Mouse (Mus musculus): ENCODE data around the gene Slc13a3. TPM values are rescaled to one million over a fixed set of nuclear protein-coding genes. Genes with fewer than 3 reads are reported as not detected.

Gene Slc13a3
- total and polyA plus RNA-seq, 3 experiments = not detected

DNA sequence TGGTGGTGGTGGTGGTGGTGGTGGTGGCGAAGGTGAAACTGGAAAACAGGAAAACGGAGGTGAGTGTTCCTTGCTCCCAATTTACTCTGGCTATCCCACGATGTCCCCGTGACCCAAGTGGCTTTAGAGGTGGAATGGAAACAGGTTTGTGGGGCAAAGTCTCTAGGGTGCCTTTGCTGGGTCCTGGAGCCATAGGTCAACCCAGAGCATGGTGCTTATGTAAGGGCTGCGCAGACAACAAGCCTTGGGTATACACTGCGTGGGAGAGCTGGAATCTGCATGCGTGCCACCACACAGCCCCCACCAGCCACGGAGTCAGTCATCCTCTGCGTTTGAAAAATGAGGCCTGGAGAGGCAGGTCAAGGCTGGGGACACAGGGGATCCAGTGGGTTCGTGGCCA is 33.4 kb downstream of the Slc13a3 start:
- H3K9me3 ChIP-seq (replicated peaks; ENCODE audit: low read length) = no peaks in the 10 kb centered on the region
- TF ChIP-seq UBTF (IDR thresholded peaks at IDR 0.05; ENCODE audit: low read depth, low read length) = no peak
- TF ChIP-seq MAFK (IDR thresholded peaks at IDR 0.05; ENCODE audit: insufficient replicate concordance, low read length) = no peak
- no peak for TF ChIP-seq POLR2AphosphoS2 (IDR thresholded peaks at IDR 0.05; ENCODE audit: low read depth, low read length)
- TF ChIP-seq EP300 (IDR thresholded peaks at IDR 0.05; ENCODE audit: low read length) = no peak
- TF ChIP-seq MAX (IDR thresholded peaks at IDR 0.05; ENCODE audit: low read length) = no peak
- TF ChIP-seq PAX5 (IDR thresholded peaks at IDR 0.05; ENCODE audit: low read length) = no peak
- no peak for TF ChIP-seq USF2 (conservative IDR thresholded peaks at IDR 0.05; ENCODE audit: low read depth, low read length)
- no peak for TF ChIP-seq ELF1 (IDR thresholded peaks at IDR 0.05; ENCODE audit: low read depth, low read length)
- no peak for TF ChIP-seq CHD2 (IDR thresholded peaks at IDR 0.05; ENCODE audit: low read length)
- DNase-seq (ENCODE audit: extremely low read depth) = no peak
- H3K4me1 ChIP-seq (ENCODE audit: control insufficient read depth in 1 of 2, insufficient read depth in 2 of 2) = no peaks in the 10 kb centered on the region
- no peak overlapping the region for H3K4me3 ChIP-seq (replicated peaks in 1 of 3; ENCODE audit: low read depth in 2 of 3, low read length in 2 of 3, poor library complexity in 1 of 3)
- H3K27ac ChIP-seq (ENCODE audit: insufficient read depth, low read depth) = no peak overlapping the region
- H3K27me3 ChIP-seq (replicated peaks) = peaks cover 86% of the 10 kb centered on the region
- H3K4me2 ChIP-seq (ENCODE audit: insufficient read depth, low read depth, poor library complexity, severe bottlenecking) = no peak overlapping the region
- no peaks in the 10 kb centered on the region for H3K79me2 ChIP-seq (replicated peaks; ENCODE audit: control insufficient read depth, extremely low read depth, insufficient read depth, poor library complexity, severe bottlenecking)
- H3K9ac ChIP-seq (ENCODE audit: insufficient read depth, low read depth) = no peak overlapping the region
- H3K36me3 ChIP-seq (replicated peaks in 1 of 2; ENCODE audit: control insufficient read depth in 1 of 2, insufficient read depth in 1 of 2, low read length in 1 of 2) = no peaks in the 10 kb centered on the region
- dilution Hi-C loops (cut with MboI; ENCODE audit: extremely low pct_ligation_motif_present, extremely low pct_unique_long_range_greater_than_20kb, low sequenced_read_pairs) = no loop called here
- in situ Hi-C loops (cut with MboI; ENCODE audit: low pct_ligation_motif_present, low pct_unique_long_range_greater_than_20kb, low sequenced_read_pairs) = no loop called here

DNA sequence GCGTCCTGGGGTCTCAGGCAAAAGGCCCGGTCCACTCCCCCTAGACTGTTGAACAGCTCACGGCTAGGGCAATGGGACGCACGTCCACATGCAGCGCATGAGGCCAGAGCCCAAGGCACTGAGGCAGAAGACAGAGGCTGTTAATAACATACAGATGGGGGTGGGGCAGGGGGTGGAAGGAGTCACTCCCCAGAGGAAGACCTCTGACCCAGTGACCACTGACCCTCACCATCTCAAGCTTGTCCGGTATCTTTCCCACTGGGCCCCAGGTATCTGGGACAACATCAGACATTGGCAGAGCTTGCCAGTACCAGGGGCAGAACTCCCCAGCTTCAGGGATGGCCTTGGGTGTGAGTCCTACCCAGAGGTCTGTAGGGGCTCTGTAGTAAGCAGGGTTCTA is 34.1 kb downstream of the Slc13a3 start:
- no peak for TF ChIP-seq NRF1 (IDR thresholded peaks at IDR 0.05; ENCODE audit: low read depth, low read length)
- TF ChIP-seq JUND (conservative IDR thresholded peaks at IDR 0.05; ENCODE audit: low read depth, low read length) = no peak
- no peak for TF ChIP-seq ELF1 (IDR thresholded peaks at IDR 0.05; ENCODE audit: low read depth, low read length)
- no peak for TF ChIP-seq SMC3 (IDR thresholded peaks at IDR 0.05; ENCODE audit: low read depth, low read length)
- no peak for TF ChIP-seq BHLHE40 (IDR thresholded peaks at IDR 0.05; ENCODE audit: low read depth, low read length)
- H3K36me3 ChIP-seq (replicated peaks in 1 of 2; ENCODE audit: control insufficient read depth in 1 of 2, insufficient read depth in 1 of 2, low read length in 1 of 2) = no peaks in the 10 kb centered on the region
- H3K27me3 ChIP-seq (replicated peaks) = peaks cover 87% of the 10 kb centered on the region
- H3K79me2 ChIP-seq (replicated peaks; ENCODE audit: control insufficient read depth, extremely low read depth, insufficient read depth, poor library complexity, severe bottlenecking) = no peaks in the 10 kb centered on the region
- dilution Hi-C loops (cut with MboI; ENCODE audit: extremely low pct_ligation_motif_present, extremely low pct_unique_long_range_greater_than_20kb, low sequenced_read_pairs) = no loop called here
- no peak for DNase-seq (ENCODE audit: extremely low read depth)
- no peak overlapping the region for H3K27ac ChIP-seq (ENCODE audit: insufficient read depth, low read depth)
- H3K4me2 ChIP-seq (ENCODE audit: insufficient read depth, low read depth, poor library complexity, severe bottlenecking) = no peak overlapping the region
- H3K9me3 ChIP-seq (replicated peaks; ENCODE audit: low read length) = no peaks in the 10 kb centered on the region
- in situ Hi-C loops (cut with MboI; ENCODE audit: low pct_ligation_motif_present, low pct_unique_long_range_greater_than_20kb, low sequenced_read_pairs) = no loop called here
- no peaks in the 10 kb centered on the region for H3K4me1 ChIP-seq (ENCODE audit: control insufficient read depth in 1 of 2, insufficient read depth in 2 of 2)
- H3K9ac ChIP-seq (ENCODE audit: insufficient read depth, low read depth) = no peak overlapping the region
- H3K4me3 ChIP-seq (replicated peaks in 1 of 3; ENCODE audit: low read depth in 2 of 3, low read length in 2 of 3, poor library complexity in 1 of 3) = no peak overlapping the region

DNA sequence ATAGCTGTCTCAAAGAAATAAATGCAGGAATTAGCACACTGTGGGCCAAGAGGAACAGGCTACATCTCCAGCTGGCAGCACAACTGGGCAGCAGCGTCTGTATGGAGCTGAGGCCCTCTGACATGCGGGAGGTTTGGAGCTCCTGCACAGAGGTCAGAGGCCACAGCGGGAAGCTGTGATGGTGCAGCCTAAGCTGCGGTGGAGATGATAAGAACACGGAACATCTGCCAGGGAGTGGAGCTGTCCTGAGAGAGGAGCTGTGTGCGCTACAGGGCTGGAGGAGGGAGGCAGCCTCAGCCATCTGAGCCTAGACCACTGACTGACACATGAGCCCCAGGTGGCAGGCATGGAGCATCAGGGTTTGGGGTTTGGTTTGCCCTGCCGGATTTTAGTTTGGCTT is 44.3 kb downstream of the Slc13a3 start:
- Histone ChIP-seq H3K4me3 (replicated peaks in 1 of 3; ENCODE audit: low read depth in 2 of 3, low read length in 2 of 3, poor library complexity in 1 of 3) (no peak overlapping the region), H3K27ac (ENCODE audit: insufficient read depth, low read depth) (no peak overlapping the region), H3K9me3 (replicated peaks; ENCODE audit: low read length) (peaks cover 2% of the 10 kb centered on the region), H3K79me2 (replicated peaks; ENCODE audit: control insufficient read depth, extremely low read depth, insufficient read depth, poor library complexity, severe bottlenecking) (no peaks in the 10 kb centered on the region), H3K4me2 (ENCODE audit: insufficient read depth, low read depth, poor library complexity, severe bottlenecking) (no peak overlapping the region), H3K36me3 (replicated peaks in 1 of 2; ENCODE audit: control insufficient read depth in 1 of 2, insufficient read depth in 1 of 2, low read length in 1 of 2) (no peaks in the 10 kb centered on the region), H3K4me1 (ENCODE audit: control insufficient read depth in 1 of 2, insufficient read depth in 2 of 2) (no peaks in the 10 kb centered on the region), H3K27me3 (replicated peaks) (peaks cover 75% of the 10 kb centered on the region), H3K9ac (ENCODE audit: insufficient read depth, low read depth) (no peak overlapping the region)
- in situ Hi-C loops (cut with MboI; ENCODE audit: low pct_ligation_motif_present, low pct_unique_long_range_greater_than_20kb, low sequenced_read_pairs) = no loop called here
- TF ChIP-seq ZC3H11A (IDR thresholded peaks at IDR 0.05; ENCODE audit: low read depth, low read length) (no peak), USF1 (IDR thresholded peaks at IDR 0.05; ENCODE audit: low read depth, low read length) (no peak), ZMIZ1 (IDR thresholded peaks at IDR 0.05; ENCODE audit: low read depth, low read length) (no peak), PAX5 (IDR thresholded peaks at IDR 0.05; ENCODE audit: low read length) (no peak), KAT2A (IDR thresholded peaks at IDR 0.05; ENCODE audit: insufficient replicate concordance, low read length) (no peak)
- no peak for DNase-seq (ENCODE audit: extremely low read depth)
- dilution Hi-C loops (cut with MboI; ENCODE audit: extremely low pct_ligation_motif_present, extremely low pct_unique_long_range_greater_than_20kb, low sequenced_read_pairs) = no loop called here
